Mouse (Mus musculus) urinary bladder, postnatal 4 days (tissue): ENCODE data around the gene Sec24c.
"Not testable (repeated sequence)": the region's sequence is repeated elsewhere in the genome, so short reads cannot be mapped to it uniquely, and the experiment has no call there.

Experiments
- DNase-seq, 2 experiments: peaks; one replicate each; pipeline ENCODE4 v3.0.0; 2021 to 2022; ENCODE audit warnings: low spot score in 2 of 2

The Sec24c gene

GRCm38 (mm10) chr14:20698515-20698914 lies 24.4 kb downstream of the Sec24c start:
- no peak for DNase-seq

- DNase-seq, result no peak
Observed at GRCm38 (mm10) chr14:20700362-20700761, 26.3 kb downstream of the Sec24c start.

GRCm38 (mm10) chr14:20701554-20701953 lies 27.4 kb downstream of the Sec24c start:
- no peak for DNase-seq

GRCm38 (mm10) chr14:20702096-20702740 lies 28.1 kb downstream of the Sec24c start:
- DNase-seq, result no peak

- DNase-seq, result peak; percentile 87 to 92
Observed at GRCm38 (mm10) chr14:20702741-20703381, 28.8 kb downstream of the Sec24c start, which contains the start of gene Chchd1. Gene Chchd1 (plus strand): TSS chr14:20703006.

GRCm38 (mm10) chr14:20703461-20703860 lies 29.4 kb downstream of the Sec24c start:
- DNase-seq, result not testable (repeated sequence)

GRCm38 (mm10) chr14:20707201-20708190 lies 33.4 kb downstream of the Sec24c start, which contains the start of gene Zswim8:
Gene Zswim8 (plus strand): TSS chr14:20707552.
- DNase-seq, result peak; percentile 85 to 86

GRCm38 (mm10) chr14:20708239-20708638 lies 34.1 kb downstream of the Sec24c start:
- DNase-seq, result no peak

- DNase-seq, result no peak
Observed at GRCm38 (mm10) chr14:20713832-20714231, 39.7 kb downstream of the Sec24c start.

- DNase-seq, result no peak
Observed at GRCm38 (mm10) chr14:20718443-20718842, 44.3 kb downstream of the Sec24c start.

- no peak for DNase-seq
Observed at GRCm38 (mm10) chr14:20719767-20720166, 45.7 kb downstream of the Sec24c start.

GRCm38 (mm10) chr14:20721371-20721770 lies 47.3 kb downstream of the Sec24c start:
- DNase-seq, result no peak

GRCm38 (mm10) chr14:20723006-20723405 lies 48.9 kb downstream of the Sec24c start:
- DNase-seq, result no peak

GRCm38 (mm10) chr14:20724043-20724442 lies 49.9 kb downstream of the Sec24c start:
- peak in 1 of 2 experiments; percentile 76 for DNase-seq

GRCm38 (mm10) chr14:20725660-20726339 lies 51.7 kb downstream of the Sec24c start:
- DNase-seq, result no peak

GRCm38 (mm10) chr14:20729871-20730270 lies 55.8 kb downstream of the Sec24c start:
- no peak for DNase-seq

GRCm38 (mm10) chr14:20730853-20731602 lies 56.9 kb downstream of the Sec24c start:
- DNase-seq, result no peak

GRCm38 (mm10) chr14:20733041-20733951 lies 59.2 kb downstream of the Sec24c start:
- no peak for DNase-seq

- DNase-seq, result peak; percentile 85 to 88
Observed at GRCm38 (mm10) chr14:20733952-20734774, 60.1 kb downstream of the Sec24c start, which contains the start of gene Ndst2. Gene Ndst2 (minus strand): TSS chr14:20734562.
